Mouse (Mus musculus) induced T-regulatory cell, adult 2 months (primary cell): Measurements from ENCODE around the gene Acy3.
"Not testable (repeated sequence)": the region's sequence is repeated elsewhere in the genome, so short reads cannot be mapped to it uniquely, and the experiment has no call there.

Experiments used
- DNase-seq: peaks from one replicate; pipeline ENCODE4 v3.0.0-alpha.2; 2012; ENCODE audit warnings: low read depth

Gene Acy3

DNA sequence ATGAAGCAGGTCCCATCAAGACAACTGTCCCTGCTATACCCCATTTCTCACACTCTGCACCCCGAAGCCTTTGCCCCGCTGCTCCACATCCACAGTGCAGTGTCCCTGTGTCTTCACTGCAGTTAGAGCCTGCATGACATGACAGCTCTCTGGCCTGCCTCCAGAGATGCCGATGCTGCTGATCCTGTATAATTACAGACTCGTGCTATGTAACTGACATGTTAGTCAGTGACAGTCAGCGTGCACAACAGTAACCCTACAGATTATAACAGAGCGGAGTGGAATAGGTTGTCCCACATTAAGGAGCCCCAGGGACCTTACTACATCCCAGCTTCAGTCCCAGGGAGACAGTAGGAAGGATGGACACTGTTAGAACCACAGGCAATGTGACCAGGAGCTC lies 11.8 kb upstream of the Acy3 start:
- not testable (repeated sequence) for DNase-seq

DNA sequence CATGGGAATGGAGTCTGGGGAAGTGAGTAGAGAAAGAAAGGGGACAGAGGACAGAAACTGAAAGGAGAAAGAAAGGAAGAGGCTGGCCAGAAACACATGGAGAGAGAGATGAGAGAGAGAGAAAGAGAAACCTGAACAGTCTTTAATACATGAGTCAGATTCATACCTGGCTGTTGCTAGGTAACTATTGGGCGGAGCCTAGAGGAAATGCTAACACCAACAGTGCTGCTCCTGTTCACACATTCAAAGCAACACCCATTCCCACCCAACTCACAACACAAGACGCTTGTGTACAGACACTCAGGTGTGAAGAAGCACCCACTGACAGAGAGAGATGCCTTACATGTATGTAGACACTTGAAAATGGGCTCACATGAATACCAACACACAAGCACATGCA lies 10.5 kb upstream of the Acy3 start:
- DNase-seq, result peak; percentile 80

DNA sequence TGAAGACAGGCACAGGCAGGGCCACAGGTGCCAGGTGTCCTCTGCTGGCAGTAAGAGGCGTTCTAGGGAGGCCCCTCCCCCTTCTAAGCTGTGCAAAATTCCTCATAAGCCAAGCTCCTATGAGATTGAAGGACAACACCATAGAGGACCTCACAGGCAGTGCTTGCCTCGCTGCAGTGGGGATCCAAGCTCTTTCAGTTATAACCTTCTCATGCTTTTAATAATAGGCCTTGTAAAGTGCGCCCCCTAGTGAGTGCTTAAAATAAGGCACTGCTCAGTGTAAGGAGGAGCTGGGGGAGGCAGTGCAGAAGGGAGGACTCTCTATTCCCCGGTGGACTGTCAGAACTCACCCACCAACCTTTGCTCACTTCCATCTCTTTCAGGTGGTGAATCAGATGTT lies 6.1 kb upstream of the Acy3 start:
- peak; percentile 92 for DNase-seq

DNA sequence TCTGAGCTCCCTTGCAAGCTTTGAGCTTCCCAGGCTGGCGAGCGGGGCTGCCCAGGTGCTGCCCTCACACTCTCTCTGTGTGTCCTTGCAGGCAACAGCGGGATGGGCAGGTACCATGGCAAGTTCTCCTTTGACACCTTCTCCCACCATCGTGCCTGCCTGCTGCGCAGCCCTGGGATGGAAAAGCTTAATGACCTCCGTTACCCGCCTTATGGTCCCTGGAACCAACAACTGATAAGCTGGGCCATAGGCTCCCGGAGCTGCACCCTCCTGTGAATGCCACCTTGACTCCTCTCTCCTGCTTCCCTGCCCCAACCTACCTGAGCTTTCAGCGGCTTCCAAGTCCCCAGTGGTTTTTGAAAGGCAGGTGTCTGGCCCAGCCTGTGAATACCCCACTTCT lies 5.5 kb upstream of the Acy3 start:
- no peak for DNase-seq

DNA sequence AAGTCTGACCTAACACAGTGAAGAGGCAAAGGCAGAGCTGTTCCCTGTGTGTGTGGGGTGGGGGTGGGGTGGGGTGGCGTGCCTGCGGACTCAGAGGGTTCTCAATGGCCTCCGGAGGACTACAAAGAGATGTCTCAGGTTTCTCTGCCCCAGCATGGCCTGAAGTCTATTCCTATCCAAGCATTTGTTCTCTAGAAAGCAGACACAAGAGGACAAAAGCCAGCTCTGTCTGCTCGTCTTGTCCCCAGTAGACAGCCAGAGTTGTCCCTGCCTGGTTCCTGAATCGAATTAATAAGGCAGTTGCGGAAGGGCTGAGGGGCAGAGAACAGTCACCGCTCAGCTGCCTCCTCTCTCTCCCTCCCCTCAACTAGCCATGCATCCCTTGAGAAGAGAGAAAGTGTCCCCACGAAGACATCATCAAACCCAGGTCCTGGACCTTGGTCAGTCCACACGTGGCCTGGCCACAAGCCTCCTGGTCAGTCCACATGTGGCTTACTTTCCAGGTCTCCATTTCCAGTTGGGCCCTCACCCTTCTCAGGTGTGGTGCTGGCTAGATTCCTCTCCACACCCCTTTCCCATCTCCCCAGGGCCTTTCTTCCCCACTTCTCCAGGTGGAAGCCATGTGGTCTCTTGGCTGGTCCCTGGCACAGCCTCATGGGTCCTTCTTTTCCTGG lies 2.7 kb upstream of the Acy3 start:
- DNase-seq, result no peak

DNA sequence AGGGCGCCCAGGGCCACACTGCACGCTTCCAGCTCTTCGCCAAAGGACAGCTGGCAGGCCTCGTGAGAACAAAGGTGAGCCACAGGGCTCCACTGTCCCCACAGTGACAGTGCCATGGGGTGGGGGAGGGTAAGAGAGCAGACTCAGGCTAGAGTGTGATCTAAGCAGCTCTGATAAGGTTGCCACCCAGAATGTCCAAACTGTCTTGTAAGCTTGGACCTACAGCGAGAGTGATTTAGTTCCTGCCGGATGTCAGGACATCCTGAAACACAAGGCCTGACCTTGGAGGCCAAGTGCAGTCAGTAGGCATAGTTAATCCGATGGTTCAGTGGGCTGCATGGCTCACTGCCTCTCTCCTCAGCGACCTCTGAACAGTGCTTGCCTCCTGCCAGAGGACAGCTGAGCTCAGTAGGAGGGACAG lies 1.1 kb upstream of the Acy3 start:
- no peak for DNase-seq

DNA sequence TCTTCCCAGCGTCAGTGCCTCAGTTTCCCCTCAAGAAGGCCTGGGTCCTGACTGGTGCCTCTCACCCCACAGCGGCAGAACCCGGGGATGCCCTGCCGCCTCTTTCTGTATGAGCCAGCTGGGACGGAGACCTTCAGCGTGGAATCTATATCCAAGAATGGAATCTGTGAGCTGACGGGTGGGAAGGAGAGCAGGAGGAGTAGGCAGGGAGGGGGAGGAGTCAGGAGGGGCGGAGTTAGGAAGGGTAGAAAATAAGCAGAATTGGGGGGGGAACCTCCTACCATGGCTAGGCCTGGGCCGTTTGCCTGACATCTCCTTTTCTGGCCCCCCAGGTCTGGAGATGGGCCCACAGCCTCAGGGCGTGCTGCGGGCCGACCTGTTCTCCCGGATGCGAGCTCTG lies 1.7 kb downstream of the Acy3 start:
- DNase-seq, result no peak

DNA sequence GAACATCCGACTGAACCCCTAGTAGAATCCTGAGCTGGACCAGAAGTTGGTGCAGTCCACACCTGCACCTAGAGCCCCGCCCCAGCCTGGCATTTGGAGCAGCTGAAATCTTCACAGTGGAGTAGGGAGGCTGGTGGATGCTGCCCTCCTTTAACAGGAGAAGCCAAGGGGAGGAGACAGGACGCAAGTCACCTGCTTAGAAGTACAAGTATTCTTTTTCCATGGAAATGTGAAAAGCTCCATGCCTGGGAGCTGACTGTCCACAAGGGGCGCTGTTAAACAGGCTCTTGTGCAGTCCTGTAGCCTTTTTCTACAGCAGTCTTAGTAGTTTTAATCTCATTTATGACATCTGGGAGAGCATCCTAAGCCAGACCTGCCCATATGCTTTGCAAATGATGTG lies 2.4 kb downstream of the Acy3 start:
- peak; percentile 50 for DNase-seq

DNA sequence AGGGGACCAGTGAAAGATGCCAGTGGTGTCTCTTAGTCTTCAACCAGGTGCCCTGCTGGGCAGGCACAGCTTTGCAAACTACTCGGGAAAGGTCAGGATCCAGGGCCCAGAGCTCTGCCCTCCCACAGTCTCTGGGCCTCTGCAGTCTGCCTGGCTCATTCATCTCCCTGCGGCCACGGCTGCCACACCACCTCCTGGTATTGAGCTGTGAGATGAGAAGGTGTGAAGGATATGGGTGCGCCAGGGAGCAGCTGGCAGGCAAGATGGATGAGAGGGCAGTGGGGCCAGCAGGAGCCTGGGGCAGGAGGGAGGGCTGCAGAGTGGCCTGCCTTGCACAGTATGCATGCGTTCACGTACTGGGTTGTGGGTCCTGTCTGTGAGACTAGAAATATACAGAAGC lies 4.4 kb downstream of the Acy3 start:
- DNase-seq, result no peak

DNA sequence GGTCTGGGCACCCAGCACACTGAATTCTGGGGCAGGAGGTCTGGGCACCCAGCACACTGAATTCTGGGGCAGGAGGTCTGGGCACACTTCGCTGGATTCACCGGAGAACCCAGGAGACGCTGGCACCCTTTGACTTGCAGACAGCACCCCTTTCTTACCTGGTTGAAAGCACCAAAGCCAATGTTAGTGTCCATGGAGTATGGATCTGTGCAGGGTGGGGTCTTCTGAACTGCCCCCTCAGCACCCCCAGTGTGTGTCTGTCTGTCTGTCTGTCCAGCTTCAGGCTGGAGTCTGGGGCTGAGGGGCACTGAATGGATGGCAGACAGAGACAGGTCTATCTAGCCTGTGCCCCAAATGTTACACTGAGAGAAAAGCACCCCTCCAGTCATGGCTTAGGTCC lies 5.2 kb downstream of the Acy3 start:
- DNase-seq, result no peak

DNA sequence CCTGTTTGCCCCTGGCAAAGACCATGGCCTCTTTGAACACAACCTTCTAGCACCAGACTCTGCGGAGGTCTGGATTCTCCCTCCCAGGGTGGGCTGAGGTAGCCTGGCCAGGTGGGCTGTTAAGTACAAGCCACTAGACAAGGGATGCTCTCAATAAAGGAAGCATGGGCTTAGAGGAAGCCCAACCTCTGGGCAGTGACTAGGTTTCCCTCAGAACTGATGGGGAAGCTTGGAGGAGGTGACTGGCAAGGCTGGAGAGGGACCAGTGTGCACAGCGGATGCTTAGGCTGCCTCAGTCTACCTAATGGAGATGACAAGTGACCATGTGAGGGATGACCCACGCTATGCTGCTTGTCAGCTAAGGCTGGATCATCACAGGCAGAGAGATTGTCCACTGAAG lies 5.6 kb downstream of the Acy3 start:
- no peak for DNase-seq

DNA sequence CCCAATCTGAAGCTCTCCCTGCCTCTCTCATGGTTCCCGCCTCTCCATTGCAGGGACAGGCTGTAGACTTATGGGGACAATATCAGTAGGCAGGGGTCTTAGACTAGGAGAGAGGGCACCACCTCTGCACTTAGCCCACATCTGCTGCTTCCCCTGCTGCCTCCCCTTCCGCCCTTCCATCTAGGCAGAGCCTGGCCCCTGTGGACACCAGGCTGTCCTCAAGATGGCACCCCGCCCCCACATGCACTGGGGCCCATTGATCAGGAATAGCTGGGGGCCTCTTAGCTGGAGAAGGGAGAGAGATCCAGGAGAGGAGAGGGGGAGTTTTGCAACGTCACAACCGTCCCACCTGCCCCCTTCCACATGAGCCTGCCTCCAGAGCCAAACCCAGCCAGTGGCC lies 6.0 kb downstream of the Acy3 start, which contains the start of gene Tbx10:
TSS of gene Tbx10 (plus strand) at position 337 of the 400 bp plus-strand sequence.
- no peak for DNase-seq

DNA sequence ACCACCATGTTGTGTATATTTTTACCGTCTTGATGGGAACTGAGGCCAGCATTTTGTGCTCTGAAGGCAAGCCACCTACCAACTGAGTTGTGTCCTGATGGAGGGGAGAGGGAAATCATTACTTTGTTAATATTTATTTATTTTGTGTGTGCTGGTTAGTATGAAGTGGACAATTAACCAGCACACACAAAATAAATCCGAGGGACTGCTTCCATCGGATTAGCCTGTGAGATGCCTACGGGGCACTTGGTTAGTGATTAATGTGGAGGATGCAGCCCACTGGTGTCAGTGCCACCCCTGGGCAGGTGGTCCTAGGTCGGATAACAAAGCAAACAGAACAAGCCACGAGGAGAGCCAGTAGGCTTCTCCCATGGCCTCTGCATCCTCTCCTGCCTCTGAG lies 8.6 kb downstream of the Acy3 start:
- DNase-seq, result no peak

DNA sequence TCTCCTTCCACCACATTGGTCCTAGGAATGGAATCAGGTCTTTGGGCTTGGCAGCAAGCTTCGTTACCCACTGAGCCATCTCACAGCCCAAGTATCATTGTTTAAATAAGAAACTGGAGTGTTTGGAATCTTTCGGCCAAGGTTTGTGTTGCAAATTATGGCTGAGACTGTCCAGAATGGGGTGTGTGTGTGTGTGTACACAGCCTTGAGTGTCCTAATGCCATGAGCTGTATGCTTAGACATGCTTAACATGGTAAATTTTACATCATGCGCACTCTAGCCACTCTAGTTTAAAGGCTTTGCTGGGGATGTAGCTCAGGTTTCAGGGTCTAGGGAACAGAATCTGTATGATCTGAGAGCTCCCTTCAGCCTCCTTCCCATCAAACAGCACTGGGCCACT lies 9.1 kb downstream of the Acy3 start:
- no peak for DNase-seq

DNA sequence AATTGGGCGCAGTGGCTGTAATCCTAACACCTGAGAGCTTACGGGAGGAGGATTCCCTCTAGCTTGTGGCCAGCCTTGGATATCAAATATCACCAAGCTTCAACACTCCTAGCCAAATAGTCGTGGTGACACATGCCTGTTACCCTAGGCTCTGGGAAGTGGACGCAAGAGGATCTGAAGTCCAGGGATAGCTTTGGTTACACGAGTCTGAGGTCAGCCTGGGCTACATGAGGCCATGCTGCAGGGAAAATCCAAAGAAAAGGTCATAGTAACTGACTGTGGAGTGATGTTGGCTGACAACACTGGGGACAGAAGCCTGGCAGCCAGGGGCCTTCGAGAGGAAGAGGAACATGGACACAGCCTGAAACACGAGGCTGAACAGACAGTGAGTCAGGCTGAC lies 9.7 kb downstream of the Acy3 start:
- no peak for DNase-seq

DNA sequence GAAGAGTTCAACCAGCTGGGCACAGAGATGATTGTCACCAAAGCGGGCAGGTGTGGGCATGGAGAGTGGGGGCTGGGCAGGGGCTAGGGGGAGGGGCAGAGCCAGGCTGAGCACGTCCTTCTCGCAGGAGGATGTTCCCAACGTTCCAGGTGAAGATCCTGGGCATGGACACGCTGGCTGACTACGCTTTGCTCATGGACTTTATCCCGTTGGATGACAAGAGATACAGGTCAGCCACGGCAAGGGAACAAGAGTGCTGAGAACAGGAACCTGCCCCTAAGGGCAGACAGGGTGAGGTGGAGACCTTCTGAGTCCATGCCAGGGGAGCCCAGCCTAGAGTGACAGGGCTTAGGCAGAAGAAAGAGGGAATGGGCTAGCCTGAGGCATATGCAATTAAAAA lies 10.4 kb downstream of the Acy3 start:
- no peak for DNase-seq

DNA sequence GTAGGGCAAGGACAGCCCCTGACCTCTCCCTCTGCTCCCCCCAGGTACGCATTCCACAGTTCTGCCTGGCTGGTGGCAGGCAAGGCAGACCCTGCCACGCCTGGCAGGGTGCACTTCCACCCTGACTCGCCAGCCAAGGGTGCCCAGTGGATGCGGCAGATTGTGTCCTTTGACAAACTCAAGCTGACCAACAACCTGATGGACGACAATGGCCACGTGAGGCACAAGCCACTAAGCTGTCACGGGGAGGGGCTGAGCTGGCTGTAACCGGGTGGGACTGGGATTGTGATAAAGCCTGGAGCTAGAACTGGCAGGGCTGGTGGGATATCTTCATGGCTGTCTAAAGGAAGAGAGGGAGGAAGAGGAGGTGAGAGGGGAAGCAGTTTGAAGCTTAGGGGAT lies 10.9 kb downstream of the Acy3 start:
- no peak for DNase-seq

DNA sequence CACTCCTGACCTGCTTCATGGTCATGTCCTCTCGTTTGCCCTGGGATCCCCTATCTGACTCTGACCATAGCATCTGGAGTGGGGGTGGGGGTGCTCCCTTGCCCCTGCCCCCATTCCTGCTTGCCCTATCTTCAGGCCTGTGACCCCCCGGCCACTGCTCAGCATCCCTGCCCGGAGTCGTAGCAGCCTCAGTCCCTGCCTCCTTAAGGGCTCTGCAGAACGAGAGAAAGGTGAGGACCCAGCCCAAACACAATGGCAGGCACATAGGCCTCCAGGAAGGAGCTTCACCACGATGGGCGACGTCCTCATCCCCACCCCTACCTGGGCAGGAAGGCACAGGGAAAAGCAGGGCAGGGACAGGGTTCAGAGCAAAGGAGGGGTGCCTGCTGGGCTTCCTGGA lies 12.0 kb downstream of the Acy3 start:
- DNase-seq, result no peak

DNA sequence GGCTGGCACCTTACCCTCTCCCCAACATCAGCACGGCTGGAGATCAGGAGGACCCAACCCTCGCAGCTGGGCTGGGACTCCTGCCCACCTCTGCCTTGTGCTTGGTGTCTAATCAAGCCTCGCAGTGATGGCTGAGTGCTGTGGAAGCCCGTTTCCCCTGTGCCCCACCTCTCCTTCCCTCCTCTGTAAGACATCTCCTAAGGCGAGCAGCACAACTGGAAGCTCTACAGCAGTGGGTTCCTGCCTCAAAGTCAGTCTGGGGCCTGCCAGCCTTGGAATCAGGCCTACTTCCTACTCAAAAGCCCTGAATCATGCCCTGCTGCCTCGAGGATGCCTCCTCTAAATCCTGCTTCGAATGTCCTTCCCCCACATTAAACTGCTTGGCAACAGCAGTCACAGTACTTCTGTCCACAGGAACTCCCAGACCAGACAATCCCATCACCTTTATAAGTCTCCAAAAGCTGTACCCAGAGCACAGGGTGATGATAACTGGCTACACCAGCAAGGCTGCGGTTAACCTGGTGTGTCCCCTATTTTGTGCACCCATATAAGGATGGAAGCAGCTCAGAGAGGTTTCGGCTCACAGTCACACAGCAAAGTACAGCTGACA lies 12.9 kb downstream of the Acy3 start:
- DNase-seq, result no peak

DNA sequence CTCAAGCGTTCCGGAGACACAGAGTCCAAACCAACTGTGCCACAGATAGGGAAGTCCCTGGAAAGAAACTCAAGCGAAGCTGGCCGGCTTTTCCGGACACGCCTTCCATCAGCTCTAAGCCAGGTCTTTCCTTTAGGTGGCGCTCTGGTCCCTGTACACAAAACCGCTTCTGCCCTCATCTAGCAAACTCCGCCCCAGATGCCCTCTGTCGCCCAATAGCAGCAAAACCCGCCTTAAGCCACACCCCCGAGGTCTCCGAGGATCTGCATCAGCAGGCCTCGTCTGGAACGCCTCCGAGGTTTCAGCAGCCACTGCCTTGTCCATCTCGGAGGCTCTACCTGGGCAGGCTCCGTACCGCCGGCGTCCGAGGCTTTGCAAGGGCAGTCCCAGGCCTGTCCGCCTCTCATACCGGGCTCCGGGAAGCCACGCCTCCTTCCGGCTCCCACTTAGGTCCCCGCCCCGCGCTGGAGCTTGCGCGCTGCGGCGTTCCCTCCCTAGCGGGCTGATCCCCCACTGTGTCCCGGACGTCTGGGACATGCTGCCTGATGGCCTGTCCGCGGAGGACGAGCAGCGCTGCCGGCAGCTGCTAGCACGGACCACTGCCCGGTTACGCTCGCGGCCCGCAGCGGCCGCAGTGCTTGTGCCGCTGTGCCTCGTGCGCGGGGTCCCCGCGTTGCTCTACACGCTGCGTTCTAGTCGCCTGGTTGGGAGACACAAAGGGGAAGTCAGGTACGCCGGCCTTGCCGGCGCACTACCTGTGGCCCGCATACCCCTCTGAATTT lies 13.9 kb downstream of the Acy3 start, which contains the start of the genes Nudt8 and Gm49405:
TSS of gene Nudt8 (plus strand) at position 462 of the 782 bp plus-strand sequence.
TSS of gene Gm49405 (plus strand) at position 508 of the 782 bp plus-strand sequence.
- peak; percentile 99 for DNase-seq

DNA sequence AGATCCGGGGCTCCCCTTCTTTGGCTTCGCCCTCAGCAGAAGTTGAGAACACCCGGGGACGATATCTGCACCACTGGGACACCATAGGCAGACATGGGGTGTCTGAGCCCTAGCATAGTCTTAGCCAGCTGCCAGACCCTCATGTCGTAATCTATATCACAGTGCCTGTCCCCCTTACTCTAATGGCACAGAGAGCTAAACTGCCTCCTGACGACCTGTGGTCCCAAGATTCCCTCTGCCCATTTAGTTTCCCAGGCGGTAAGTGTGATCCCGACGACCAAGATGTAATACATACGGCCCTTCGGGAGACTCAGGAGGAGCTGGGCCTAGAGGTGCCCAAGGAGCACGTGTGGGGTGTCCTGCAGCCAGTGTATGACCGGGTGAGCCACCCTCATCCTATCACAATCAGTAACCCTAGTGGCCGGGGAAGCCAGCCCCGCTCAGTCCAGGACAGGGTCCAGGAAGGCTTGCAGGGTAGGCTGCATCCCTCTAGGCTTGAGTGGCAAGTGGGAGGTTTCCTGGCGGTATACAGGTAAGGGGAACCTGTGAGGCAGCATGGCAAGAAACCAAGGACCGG lies 14.7 kb downstream of the Acy3 start:
- no peak for DNase-seq

DNA sequence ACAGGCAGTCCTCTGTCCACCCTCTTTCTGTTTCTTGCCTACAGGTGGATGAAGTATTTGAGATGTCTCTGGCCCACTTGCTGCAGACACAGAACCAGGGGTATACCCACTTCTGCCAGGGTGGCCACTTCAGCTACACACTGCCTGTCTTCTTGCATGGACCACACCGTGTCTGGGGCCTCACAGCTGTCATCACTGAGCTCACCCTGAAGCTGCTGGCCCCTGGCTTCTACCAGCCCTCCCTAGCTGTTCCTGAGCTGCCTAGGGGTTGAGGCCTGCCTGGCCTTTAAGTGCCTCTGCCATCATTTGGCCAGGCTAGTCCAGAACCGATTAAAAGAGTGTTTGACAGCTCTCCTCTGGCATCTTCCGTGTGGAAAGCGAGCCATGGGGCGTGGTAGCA lies 15.4 kb downstream of the Acy3 start:
- DNase-seq, result no peak

DNA sequence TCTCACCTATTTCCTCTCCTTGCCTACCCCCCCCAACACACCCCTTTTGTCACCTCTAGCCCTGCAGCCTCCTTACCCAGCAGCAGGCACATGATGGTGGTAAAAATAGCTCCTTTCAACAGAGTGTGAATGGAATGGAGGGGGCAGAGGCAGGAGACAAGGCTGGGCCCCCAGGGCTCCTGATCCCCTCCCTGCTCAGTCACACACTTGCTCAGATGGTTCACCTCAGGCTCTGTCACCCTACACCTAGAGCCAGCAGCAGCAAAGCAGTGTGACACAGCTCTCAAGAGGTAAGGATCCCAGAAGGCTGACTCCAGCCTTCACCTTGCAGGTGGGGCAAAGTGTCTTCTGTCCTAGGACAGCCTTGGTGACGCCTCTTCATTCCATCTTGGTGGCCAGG lies 16.7 kb downstream of the Acy3 start, which contains the start of gene Doc2g:
TSS of gene Doc2g (plus strand) at position 202 of the 400 bp plus-strand sequence.
- no peak for DNase-seq
